Mouse (Mus musculus) liver, adult (tissue): ENCODE measurements around the gene Dpf2.
A peak's percentile ranks its signal among the peaks of the same experiment; 100 is the strongest.

Experiments used
- GATA4 ChIP-seq: IDR thresholded peaks from 2 replicates; pipeline ENCODE4 v1.6.1; 2014; ENCODE audit warnings: mild to moderate bottlenecking, low read length; ENCODE audit not compliant: insufficient replicate concordance

Dpf2 gene

DNA sequence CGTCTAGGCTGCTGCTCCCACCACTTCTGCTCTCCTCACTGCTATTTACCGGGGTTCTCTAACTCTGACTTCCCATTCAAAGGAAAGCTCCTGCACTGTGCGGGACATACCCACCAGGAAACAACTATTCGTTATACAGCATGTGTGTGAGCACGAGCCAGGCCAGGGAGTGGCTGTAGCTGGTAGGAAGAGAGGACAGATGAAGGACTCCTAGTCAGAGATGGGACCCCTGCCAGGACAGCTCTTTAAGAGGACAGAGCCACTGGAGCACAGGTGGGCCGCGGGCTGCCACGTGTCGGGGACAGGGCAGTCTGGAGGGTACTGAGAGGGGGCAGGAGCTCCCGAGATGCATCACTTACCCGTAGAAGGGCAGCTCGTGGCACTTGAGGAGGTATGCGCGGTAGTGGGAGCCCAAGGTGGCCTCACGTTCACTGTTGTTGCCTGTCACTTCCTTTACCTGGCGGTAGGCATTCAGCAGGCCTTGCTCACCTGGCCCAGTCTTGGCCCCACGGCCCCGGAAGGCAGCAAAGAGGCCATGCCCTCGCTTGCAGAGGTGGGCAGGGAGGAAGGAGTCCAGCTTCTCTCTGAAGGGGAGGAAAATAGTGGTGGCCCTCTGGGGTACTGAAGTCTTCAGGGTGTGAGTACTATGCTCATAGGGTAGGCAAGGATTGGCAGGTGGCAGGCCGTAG is 48.0 kb downstream of the Dpf2 start:
- no peak for TF ChIP-seq GATA4

DNA sequence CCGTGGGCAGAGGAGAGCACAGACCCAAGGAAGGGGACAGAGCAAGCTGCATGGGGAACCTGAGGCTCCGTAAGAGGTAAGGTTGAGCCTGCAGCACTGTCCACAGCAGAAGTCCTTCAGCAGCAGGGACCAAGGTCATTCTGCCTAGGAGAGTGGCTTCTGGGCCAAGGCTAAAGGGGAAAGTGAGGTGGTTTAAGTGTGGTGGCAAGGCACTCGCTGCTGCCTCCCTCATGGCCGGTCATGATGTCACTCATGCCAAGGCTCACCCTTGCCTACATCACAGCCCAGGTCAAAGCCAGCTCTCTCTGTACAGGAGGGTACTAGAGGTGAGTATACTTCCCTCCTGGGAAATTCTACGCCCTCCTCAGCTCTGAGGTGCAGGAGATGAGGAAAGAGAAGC is 49.0 kb downstream of the Dpf2 start:
- TF ChIP-seq GATA4, result no peak

DNA sequence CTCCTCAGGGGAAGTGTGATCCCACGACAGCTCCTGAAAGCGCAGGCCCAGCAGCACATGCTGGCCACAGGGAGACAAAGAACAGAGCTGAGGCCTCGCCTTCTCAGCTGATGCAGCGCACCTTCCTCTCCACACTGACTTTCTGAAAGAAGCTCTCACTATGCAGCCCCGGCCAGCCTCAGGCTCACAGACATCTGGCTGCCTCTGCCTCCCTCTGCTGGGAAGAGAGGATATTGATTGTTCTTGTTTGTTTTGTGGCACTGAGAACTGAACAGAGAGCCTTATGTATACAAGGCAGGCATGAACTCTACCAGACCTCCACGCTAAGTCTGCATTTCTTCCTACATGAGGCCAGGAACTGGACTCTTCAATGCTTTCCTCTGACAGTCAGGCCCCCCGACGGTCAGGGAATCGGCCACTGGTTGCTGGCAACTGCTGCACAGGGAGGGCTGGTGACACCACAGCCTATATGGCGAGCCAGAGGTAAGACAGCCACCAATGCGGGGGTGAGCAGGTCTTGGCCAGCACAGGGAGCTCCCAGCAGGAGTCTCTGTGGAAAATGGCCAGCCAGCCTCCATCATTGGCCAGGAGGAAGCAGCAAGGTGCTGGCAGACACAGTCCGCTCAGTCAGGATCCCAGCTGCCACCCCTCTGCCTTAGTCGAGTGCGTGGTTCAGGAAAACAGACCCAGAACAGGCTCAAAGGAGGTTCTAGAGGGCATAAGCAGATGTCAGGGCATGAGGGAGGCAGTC is 50.3 kb downstream of the Dpf2 start:
- no peak for TF ChIP-seq GATA4

DNA sequence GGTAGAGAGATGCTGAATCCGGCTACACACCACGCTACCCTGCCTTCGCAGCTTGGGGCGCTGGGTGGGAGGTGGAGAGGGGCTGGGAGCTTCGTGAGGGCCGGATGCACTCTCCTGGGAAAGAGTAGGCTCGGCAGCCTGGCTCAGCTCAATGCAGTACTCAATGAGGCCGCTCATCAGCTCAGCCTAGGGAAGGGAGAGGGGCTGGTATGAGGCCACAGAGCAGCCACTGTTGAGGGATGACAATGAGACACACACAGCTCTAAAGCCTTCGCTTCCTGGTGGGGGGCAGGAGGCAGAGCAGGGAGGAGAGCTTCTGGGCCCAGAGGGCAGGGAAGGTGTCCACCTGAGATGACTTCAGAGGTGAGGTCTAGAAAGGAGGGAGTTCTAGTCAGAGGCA is 56.2 kb downstream of the Dpf2 start:
- no peak for TF ChIP-seq GATA4

DNA sequence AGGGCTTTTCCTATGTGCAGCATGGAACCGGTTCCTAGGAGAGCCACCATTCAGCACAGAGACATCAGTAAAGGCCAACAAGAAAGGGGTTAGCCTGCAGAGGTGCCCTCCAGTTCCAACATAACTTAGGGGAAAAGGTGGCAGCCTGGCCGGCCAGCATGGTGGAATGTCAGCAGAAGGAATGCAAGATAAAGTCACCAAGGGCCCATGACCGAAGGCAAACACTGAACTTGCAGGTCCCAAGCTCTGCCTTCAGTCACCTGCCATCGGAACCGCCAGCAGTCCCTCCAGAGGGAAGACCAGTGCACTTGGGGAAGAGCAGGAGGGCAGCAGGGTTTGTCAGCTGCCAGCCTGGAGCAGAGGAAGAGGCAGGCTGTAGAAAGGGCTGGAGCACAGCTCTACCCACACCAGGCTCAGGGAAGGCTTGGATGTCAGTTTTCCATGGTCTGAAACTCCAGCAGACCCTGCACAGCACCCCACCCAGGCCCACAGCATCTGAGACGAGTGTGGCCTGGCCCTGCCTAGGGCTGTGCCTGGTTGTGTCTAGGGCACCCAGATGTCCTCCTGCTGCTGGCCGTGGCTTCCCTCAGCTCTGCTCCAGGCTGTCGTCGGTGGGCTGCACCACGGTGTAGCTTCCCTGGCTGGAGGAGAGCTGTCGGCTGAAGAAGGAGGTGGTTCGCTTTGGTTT is 60.6 kb downstream of the Dpf2 start:
- no peak for TF ChIP-seq GATA4

DNA sequence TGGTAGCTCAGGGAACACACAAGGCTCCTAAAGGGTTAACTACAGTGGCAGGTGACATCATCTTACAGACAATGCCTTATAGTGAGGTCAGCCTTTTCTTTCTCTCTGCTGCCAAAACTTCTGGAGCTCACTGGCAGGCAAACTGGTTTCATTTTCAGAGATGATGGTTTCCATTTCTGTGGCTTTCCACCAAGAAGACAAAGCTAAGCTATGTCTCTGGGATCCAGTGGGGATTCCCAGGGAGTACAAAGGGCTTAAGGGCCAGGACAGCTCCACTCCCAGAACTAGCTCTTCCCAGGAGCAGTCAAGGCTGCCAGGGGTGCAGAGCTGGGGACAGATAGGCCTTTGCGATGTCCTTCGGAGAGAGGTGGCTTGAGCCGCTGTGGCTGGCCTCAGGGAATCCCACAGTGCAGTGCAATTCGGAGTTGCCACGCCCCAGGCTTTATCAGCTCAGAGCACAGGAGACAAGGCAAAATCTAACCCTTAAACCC is 61.3 kb downstream of the Dpf2 start:
- no peak for TF ChIP-seq GATA4

DNA sequence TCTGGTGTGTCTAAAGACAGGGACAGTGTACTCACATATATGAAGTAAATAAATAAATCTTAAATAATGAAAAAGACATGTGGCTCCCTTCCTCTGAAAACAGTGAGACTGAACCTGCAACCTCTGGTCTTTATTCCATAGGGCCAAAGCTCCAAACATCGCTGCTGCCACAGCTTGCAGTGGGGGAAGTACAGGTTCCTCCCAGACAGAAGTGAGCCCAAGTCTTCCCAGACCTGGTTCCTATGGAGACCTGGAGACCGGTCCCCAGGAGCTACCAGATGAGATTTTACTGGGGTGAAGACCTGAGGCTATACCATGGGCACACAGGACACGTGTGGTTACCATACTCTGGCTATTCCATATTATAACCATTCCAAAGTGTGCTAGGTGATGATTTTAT is 62.0 kb downstream of the Dpf2 start:
- TF ChIP-seq GATA4, result no peak

DNA sequence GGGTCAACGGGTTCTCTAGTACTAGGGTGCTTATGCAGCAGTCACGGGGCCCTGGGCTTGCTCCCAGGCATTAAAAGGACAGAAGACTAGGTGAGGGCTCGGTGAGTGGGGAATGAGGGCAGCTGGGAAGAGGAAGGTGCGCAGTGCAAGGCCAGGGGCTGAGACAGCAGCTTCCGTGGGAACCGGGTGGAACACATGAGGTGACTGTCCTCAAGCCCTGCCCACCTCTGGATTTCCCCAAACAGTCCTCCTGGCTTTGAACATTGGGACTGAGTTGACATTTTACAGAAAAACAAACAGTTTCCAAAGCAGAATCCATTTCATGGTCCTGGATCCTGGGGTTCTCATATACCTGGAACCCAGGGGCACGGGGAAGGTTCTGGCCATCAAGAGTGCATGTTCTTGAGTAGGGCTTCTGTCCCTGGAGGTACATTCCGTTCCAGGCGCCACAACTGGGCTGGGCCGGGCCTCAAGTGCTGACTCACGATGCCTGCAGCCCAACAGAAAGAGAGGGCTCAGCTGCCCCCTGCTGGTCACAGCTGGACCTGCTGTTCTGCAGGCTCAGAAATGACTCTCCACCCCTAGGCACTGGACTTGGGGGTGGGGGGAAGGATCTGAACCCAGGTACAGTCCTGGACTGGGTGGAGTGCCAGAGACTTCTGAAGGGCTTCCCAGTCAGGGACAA is 62.8 kb downstream of the Dpf2 start:
- no peak; the same call in 1 of the 2 replicates for TF ChIP-seq GATA4

DNA sequence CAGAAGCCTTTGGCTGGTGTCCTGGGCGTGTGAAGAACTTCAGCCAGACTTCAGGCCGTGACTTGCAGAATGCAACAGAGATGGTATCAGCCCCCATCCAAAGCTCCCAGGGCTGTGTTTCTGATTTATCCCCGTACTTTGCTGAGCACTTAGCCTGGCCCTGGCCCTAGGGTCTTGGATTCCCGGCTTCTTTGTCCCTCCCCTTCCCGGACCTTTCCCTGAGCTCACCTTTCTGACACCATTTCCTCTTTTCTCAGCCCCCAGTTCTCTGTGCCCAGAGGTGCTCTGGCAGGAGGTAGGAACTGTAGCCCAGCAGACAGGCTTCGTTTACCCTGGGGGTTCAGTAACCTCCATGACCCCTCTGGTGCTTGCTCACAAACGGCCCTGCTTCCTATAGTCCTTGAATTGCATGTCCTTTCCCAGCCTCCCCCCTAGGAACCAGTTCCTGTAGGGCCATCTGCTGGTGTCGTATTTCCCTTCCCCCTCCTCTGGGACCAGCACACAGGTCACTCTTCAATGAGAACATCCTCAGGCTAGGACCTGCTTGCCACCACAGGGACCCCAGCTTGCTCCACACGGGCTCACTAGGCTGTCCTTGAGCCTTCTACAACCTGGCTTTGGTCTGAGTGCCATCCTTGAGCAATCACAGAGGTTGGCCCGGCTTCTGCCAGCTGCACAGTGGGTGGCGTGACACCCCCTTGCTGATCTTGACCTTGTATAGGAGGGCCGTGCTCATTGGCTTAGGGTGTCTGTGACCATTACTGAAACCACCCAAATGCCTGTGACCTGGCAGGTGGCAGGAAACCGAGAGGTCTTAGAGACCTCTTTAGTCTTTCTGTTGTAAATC is 63.8 kb downstream of the Dpf2 start:
- TF ChIP-seq GATA4, result no peak

DNA sequence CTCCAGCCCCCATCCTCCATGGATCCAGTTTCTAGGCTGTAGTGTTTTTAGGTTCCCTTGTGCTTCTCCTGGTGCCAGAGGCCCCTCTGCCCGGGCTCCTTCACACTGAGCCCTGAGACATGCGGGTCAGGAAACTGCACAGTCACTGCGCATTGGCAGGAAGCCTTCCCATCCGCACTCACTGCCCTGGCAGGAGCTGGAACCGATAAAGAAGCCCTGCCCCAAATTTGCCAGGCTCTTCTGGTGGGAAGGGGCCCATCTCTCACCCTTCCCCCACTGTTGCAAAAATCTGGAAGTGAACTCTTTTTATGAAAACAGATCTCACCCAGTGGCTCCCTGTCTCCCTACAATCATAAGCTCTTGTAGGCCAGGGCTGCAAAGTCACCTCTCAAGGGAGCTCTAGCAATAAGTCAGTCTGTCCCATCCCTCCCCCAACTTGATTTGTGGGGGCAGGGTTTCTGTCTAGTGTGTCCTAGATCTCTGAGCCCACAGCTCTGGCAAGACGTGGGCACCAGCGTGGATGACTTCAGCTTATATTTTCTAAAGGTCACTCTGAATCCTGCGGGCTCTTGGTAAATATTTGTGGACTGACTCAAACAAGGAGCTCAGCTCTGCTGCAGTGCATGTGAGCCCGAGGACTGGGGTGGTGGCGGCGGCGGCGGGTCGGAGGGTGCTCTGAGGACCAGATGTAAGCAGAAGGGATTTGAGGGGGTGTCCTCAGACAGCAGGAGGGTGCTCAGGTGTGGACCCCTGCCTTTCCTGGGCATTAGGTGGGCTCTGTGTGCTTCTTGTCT is 64.6 kb downstream of the Dpf2 start:
- no peak for TF ChIP-seq GATA4

DNA sequence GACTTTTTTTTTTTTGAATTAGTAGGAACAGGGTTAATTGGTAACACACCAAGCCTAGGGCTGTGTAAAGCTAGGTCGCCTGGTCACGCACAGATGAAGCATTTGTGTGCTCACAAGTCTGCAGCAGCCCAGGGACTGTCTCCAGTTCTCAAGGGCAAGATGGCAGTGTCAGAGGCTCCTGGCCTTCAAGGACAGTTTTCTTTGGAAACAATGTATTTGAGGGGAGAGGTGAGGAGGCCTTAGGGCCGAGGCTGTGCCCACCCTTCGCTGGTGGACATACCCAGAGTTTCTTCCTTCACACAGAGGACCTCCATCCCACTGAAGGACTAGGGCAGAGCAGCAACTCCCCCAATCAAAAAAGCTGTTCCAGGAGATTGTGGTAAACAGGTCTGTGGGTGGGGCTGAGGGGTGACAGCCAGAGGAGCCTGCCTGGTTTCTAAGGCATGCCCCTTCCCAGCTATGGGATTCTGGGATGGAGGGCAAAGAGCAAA is 65.5 kb downstream of the Dpf2 start:
- TF ChIP-seq GATA4, result no peak

DNA sequence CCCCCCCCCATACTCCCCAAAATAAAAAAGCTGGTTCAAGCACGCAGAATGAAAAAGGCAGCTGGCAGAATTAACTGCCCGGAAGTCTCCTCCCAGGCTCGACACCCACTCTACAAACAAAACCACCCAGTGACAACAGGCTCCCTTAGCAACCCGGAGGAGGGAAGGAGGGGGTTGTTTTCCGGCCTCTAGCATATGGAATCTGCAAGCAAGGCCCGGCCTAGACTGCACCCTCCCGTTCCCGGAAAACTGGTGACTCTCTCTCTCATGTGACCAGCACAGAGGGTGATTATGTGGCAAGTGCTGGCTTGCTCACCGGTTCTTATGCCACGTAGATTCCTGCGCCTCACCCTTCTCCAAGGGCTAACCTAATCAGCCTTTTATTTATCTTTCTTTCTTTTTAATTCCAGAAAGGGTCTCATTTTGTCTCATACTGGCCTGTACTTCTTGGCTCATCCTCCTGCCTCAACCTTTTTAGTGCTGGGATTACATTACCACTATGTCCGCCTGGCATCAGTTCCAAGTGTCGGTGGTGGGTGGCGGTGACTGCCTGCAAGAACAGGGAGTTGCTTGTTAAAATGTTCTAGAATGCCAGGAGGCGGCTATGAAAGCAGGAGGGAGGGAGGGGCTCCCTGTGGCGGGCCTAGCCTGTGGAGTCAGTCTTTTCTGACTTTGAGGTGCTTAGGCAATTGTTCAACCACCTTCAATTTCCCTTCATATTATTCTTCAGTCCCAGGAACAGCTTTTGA is 66.1 kb downstream of the Dpf2 start:
- peak; percentile 32; the same call in 1 of the 2 replicates for TF ChIP-seq GATA4
